Mouse (Mus musculus): ENCODE data around the gene Ganab. TPM values are rescaled to one million over a fixed set of nuclear protein-coding genes. Genes with fewer than 3 reads are reported as not detected.

Ganab gene
- polyA plus RNA-seq, 1 experiment, result 117 TPM

DNA sequence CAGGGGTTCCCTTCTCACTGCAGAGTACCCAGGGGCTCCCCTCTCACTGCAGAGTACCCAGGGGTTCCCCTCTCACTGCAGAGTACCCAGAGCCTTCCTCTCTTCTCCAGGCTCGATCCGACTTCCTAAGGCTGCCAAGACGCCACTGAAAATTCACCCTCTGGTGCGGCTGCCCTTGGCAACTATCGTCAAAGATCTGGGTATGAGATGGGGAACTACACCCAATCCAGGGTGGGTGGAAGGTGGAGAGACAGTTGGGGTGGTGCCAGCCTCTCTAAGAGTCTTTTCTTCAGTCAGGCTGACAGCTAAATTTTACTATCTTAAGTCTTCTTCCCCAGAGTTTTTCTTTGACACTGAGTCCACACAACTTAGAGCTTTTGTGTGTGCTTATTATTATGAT, 52.3 kb downstream of the Ganab start:
- Histone ChIP-seq H3K79me3 (ENCODE audit: low read depth) (peaks cover 23% of the 10 kb centered on the region), H3K79me2 (ENCODE audit: control insufficient read depth, insufficient read depth) (peaks cover 39% of the 10 kb centered on the region), H3K36me3 (ENCODE audit: control insufficient read depth, insufficient read depth) (peaks cover 75% of the 10 kb centered on the region), H3ac (ENCODE audit: control insufficient read depth, insufficient read length, low read depth) (no peak overlapping the region), H3K27me3 (ENCODE audit: control insufficient read depth, insufficient read depth, insufficient read length) (no peaks in the 10 kb centered on the region), H3K4me3 (ENCODE audit: insufficient read depth, poor library complexity, severe bottlenecking) (no peak overlapping the region)
- TF ChIP-seq MYOD1 (IDR thresholded peaks at IDR 0.05; ENCODE audit: control insufficient read depth, insufficient read length, low read depth) (no peak), USF1 (IDR thresholded peaks at IDR 0.05; ENCODE audit: low read depth) (no peak), MAX (IDR thresholded peaks at IDR 0.05) (no peak), CEBPB (IDR thresholded peaks at IDR 0.05; ENCODE audit: low read depth) (no peak), CTCF (IDR thresholded peaks at IDR 0.05; ENCODE audit: control insufficient read depth, insufficient read depth, insufficient read length) (no peak), MYOG (IDR thresholded peaks at IDR 0.05; ENCODE audit: control insufficient read depth, extremely low read depth, insufficient read length) (no peak), FOSL1 (IDR thresholded peaks at IDR 0.05; ENCODE audit: insufficient read depth, low read length, poor library complexity, severe bottlenecking) (no peak)

DNA sequence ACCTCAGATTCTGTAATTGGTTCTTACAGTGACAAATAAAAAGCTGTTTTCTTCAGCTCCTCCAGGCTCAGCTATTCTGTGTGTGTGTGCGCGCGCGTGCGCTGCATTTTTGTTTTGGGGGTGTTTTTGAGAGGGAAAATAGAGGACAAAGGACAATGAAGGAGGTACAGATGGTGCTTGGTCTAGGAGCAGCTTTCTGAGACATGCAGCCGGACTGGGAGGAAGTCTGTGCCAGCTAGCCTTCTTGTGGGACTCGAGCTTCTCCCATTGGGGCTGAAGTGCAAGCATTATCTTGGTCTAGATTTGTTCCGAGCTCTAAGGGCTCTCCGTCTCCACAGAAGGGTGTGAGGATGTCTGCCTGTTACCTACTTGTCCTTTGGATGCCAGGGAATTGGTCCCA, 54.4 kb downstream of the Ganab start:
- peaks cover 72% of the 10 kb centered on the region for H3K36me3 ChIP-seq (ENCODE audit: control insufficient read depth, insufficient read depth)
- no peak overlapping the region for H3K4me3 ChIP-seq (ENCODE audit: insufficient read depth, poor library complexity, severe bottlenecking)
- H3K79me3 ChIP-seq (ENCODE audit: low read depth), result peaks cover 28% of the 10 kb centered on the region
- no peak for TF ChIP-seq CEBPB (IDR thresholded peaks at IDR 0.05; ENCODE audit: low read depth)
- no peak for TF ChIP-seq MYOG (IDR thresholded peaks at IDR 0.05; ENCODE audit: control insufficient read depth, extremely low read depth, insufficient read length)
- TF ChIP-seq CTCF (IDR thresholded peaks at IDR 0.05; ENCODE audit: control insufficient read depth, insufficient read depth, insufficient read length), result no peak
- no peak for TF ChIP-seq USF1 (IDR thresholded peaks at IDR 0.05; ENCODE audit: low read depth)
- TF ChIP-seq MYOD1 (IDR thresholded peaks at IDR 0.05; ENCODE audit: control insufficient read depth, insufficient read length, low read depth), result no peak
- TF ChIP-seq MAX (IDR thresholded peaks at IDR 0.05), result no peak
- TF ChIP-seq FOSL1 (IDR thresholded peaks at IDR 0.05; ENCODE audit: insufficient read depth, low read length, poor library complexity, severe bottlenecking), result no peak
- H3ac ChIP-seq (ENCODE audit: control insufficient read depth, insufficient read length, low read depth), result no peak overlapping the region
- peaks cover 41% of the 10 kb centered on the region for H3K79me2 ChIP-seq (ENCODE audit: control insufficient read depth, insufficient read depth)
- no peaks in the 10 kb centered on the region for H3K27me3 ChIP-seq (ENCODE audit: control insufficient read depth, insufficient read depth, insufficient read length)

DNA sequence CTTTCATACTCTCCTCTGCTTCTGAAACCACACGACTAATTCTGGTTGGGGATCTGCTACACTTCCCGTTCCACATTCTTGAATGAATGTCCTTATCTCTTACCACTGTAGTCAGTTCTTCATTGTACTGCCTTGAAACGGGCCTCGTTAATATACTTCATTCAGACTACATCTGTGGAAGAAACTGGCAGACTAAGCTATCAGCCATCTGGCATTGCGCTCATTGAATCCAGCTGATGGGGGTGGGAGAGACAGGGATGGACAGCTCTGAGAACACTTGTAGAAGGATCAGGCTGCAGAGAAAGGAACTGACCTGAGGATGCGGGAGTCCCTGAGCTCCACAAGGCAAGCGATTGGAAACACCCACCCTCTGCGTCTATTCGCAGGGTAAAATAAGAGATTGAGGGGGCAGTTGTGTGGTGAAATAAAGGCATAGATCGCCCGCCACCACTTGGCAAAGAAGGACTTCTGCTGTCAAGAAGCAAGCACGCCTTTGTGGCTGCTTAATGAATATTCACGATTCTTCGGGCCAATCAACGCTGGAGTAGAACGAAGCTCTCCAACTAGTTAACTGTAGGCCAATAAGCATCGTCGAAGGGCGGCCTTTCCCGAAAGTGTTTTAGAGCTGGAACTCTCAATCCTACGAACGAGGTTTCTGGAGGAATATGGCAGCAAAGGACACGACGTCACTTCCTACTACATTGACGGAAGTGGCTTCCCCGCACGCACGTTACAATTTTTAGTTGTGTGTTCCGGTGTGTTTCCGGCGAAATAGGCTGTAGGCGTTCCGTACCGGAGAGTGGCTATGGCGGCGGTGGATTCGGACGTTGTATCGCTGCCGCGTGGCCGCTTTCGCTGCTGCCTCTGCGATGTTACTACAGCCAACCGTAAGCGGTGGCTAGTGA, 55.5 kb downstream of the Ganab start, which contains the start of gene Tut1:
Tut1 (plus strand) TSS at position 713 of the 905 bp plus-strand sequence.
- TF ChIP-seq MYOD1 (IDR thresholded peaks at IDR 0.05; ENCODE audit: control insufficient read depth, insufficient read length, low read depth), result no peak
- TF ChIP-seq CTCF (IDR thresholded peaks at IDR 0.05; ENCODE audit: control insufficient read depth, insufficient read depth, insufficient read length), result no peak
- peak; percentile 93 for TF ChIP-seq MAX (IDR thresholded peaks at IDR 0.05)
- peak within 1 kb of the TSS; percentile 95 for H3ac ChIP-seq (ENCODE audit: control insufficient read depth, insufficient read length, low read depth)
- peaks cover 32% of the 10 kb centered on the region for H3K79me3 ChIP-seq (ENCODE audit: low read depth)
- peak within 1 kb of the TSS; percentile 86 for H3K4me3 ChIP-seq (ENCODE audit: insufficient read depth, poor library complexity, severe bottlenecking)
- peaks cover 47% of the 10 kb centered on the region for H3K79me2 ChIP-seq (ENCODE audit: control insufficient read depth, insufficient read depth)
- no peaks in the 10 kb centered on the region for H3K27me3 ChIP-seq (ENCODE audit: control insufficient read depth, insufficient read depth, insufficient read length)
- peaks cover 63% of the 10 kb centered on the region for H3K36me3 ChIP-seq (ENCODE audit: control insufficient read depth, insufficient read depth)

DNA sequence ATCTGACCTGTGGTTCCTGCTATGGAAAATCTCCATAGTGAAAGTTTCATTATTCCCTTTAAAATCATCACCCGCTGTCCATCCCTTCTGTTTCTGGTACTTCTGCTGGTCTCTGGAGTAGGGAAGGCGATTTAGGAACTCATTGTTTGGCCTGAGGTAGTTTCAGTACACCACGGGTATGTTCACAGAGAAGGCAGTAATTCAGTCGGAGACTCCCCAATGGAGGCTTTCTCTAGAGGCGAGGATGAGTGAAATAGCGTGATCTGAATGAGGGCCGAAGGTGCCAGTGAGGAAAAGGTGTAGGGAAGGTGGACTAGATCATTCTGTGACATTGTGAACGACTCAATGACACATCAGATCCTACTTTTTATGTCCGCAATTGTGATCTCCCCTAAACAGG, 56.3 kb downstream of the Ganab start:
- Histone ChIP-seq H3K4me3 (ENCODE audit: insufficient read depth, poor library complexity, severe bottlenecking) (peak overlapping the region; percentile 86), H3K79me2 (ENCODE audit: control insufficient read depth, insufficient read depth) (peaks cover 54% of the 10 kb centered on the region), H3K27me3 (ENCODE audit: control insufficient read depth, insufficient read depth, insufficient read length) (no peaks in the 10 kb centered on the region), H3K79me3 (ENCODE audit: low read depth) (peaks cover 32% of the 10 kb centered on the region), H3ac (ENCODE audit: control insufficient read depth, insufficient read length, low read depth) (peak overlapping the region; percentile 95), H3K36me3 (ENCODE audit: control insufficient read depth, insufficient read depth) (peaks cover 63% of the 10 kb centered on the region)
- no peak for TF ChIP-seq FOSL1 (IDR thresholded peaks at IDR 0.05; ENCODE audit: insufficient read depth, low read length, poor library complexity, severe bottlenecking)

DNA sequence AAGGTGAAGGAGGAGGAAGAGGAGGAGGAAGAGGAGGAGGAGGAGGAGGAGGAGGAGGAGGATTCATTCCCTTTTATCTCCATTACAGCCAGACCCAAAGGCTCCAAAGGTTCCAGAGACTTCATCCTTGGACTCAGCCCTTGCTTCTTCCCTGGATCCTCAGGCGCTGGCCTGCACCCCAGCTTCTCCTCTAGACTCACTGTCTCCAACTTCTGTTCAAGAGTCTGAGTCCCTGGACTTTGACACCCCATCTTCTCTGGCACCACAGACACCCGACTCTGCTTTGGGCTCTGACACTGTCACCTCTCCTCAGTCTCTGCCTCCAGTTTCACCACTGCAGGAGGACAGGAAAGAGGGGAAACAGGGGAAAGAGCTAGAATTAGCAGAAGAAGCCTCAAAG, 64.4 kb downstream of the Ganab start:
- H3K4me3 ChIP-seq (ENCODE audit: insufficient read depth, poor library complexity, severe bottlenecking), result no peak overlapping the region
- TF ChIP-seq CTCF (IDR thresholded peaks at IDR 0.05; ENCODE audit: control insufficient read depth, insufficient read depth, insufficient read length) (no peak), USF1 (IDR thresholded peaks at IDR 0.05; ENCODE audit: low read depth) (no peak), CEBPB (IDR thresholded peaks at IDR 0.05; ENCODE audit: low read depth) (no peak), MYOG (IDR thresholded peaks at IDR 0.05; ENCODE audit: control insufficient read depth, extremely low read depth, insufficient read length) (no peak), MAX (IDR thresholded peaks at IDR 0.05) (no peak), FOSL1 (IDR thresholded peaks at IDR 0.05; ENCODE audit: insufficient read depth, low read length, poor library complexity, severe bottlenecking) (no peak), MYOD1 (IDR thresholded peaks at IDR 0.05; ENCODE audit: control insufficient read depth, insufficient read length, low read depth) (no peak)
- peaks cover 33% of the 10 kb centered on the region for H3K79me2 ChIP-seq (ENCODE audit: control insufficient read depth, insufficient read depth)
- peaks cover 75% of the 10 kb centered on the region for H3K36me3 ChIP-seq (ENCODE audit: control insufficient read depth, insufficient read depth)
- H3K79me3 ChIP-seq (ENCODE audit: low read depth), result peaks cover 13% of the 10 kb centered on the region
- no peak overlapping the region for H3ac ChIP-seq (ENCODE audit: control insufficient read depth, insufficient read length, low read depth)
- no peaks in the 10 kb centered on the region for H3K27me3 ChIP-seq (ENCODE audit: control insufficient read depth, insufficient read depth, insufficient read length)

DNA sequence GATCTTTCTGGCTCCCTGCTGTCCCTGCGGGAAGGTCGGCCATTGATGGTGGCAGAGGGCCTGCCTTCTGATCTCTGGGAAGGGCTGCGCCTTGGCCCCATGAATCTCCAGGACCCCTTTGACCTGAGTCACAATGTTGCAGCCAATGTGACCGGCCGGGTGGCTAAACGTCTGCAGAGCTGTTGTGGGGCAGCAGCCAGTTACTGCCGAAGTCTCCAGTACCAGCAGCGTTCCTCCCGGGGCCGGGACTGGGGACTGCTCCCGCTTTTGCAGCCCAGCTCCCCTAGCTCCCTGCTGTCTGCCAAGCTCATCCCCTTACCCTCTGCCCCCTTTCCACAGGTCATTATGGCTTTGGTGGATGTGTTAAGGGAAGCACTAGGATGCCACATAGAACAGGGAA, 67.2 kb downstream of the Ganab start:
- H3ac ChIP-seq (ENCODE audit: control insufficient read depth, insufficient read length, low read depth), result no peak overlapping the region
- H3K79me3 ChIP-seq (ENCODE audit: low read depth), result peaks cover 35% of the 10 kb centered on the region
- H3K36me3 ChIP-seq (ENCODE audit: control insufficient read depth, insufficient read depth), result peaks cover 74% of the 10 kb centered on the region
- no peak overlapping the region for H3K4me3 ChIP-seq (ENCODE audit: insufficient read depth, poor library complexity, severe bottlenecking)
- H3K27me3 ChIP-seq (ENCODE audit: control insufficient read depth, insufficient read depth, insufficient read length), result no peaks in the 10 kb centered on the region
- TF ChIP-seq MYOG (IDR thresholded peaks at IDR 0.05; ENCODE audit: control insufficient read depth, extremely low read depth, insufficient read length) (no peak), USF1 (IDR thresholded peaks at IDR 0.05; ENCODE audit: low read depth) (no peak), MAX (IDR thresholded peaks at IDR 0.05) (no peak), CEBPB (IDR thresholded peaks at IDR 0.05; ENCODE audit: low read depth) (no peak), CTCF (IDR thresholded peaks at IDR 0.05; ENCODE audit: control insufficient read depth, insufficient read depth, insufficient read length) (no peak), FOSL1 (IDR thresholded peaks at IDR 0.05; ENCODE audit: insufficient read depth, low read length, poor library complexity, severe bottlenecking) (no peak), MYOD1 (IDR thresholded peaks at IDR 0.05; ENCODE audit: control insufficient read depth, insufficient read length, low read depth) (no peak)
- peaks cover 39% of the 10 kb centered on the region for H3K79me2 ChIP-seq (ENCODE audit: control insufficient read depth, insufficient read depth)
